Mouse (Mus musculus) CH12.LX (cell line): ENCODE measurements at regions not wholly inside any gene's neighbourhood (a gene's known extent, or its start where the extent isn't known, plus 50 kb on each side); places are given as distances from the start of the nearest gene placed in this dataset.

Experiments used
- DNase-seq: peaks from one replicate; pipeline ENCODE4 v3.0.0-alpha.2; 2013; ENCODE audit errors: extremely low read depth
- H3K27ac ChIP-seq: 2 replicates; pipeline ENCODE4 v1.5.1; 2012; ENCODE audit warnings: low read depth, mild to moderate bottlenecking, control low read depth, moderate library complexity; ENCODE audit not compliant: insufficient read depth
- H3K27me3 ChIP-seq: replicated peaks from 2 replicates; pipeline ENCODE3; 2012; ENCODE audit warnings: inconsistent platforms
- H3K36me3 ChIP-seq, 2 experiments: replicated peaks in 1 of 2; 2 replicates each; pipeline versions ENCODE3 to v1.6.1; 2012; ENCODE audit warnings: inconsistent platforms in 1 of 2, low read length in 1 of 2, mild to moderate bottlenecking in 1 of 2, mixed read lengths in 1 of 2, moderate library complexity in 1 of 2; ENCODE audit not compliant: control insufficient read depth in 1 of 2, insufficient read depth in 1 of 2
- H3K4me1 ChIP-seq, 2 experiments: 2 replicates each; pipeline ENCODE4 v1.6.1; 2012; ENCODE audit warnings: inconsistent platforms in 1 of 2, moderate library complexity in 1 of 2; ENCODE audit not compliant: insufficient read depth in 2 of 2, control insufficient read depth in 1 of 2
- H3K4me2 ChIP-seq: 2 replicates; pipeline ENCODE4 v1.6.1; 2012; ENCODE audit warnings: low read depth, mild to moderate bottlenecking, control low read depth; ENCODE audit not compliant: poor library complexity, insufficient read depth, severe bottlenecking
- H3K4me3 ChIP-seq, 3 experiments: fragments of 150-350 bp in 1 of 3; sonication (generic) in 1 of 3; replicated peaks in 1 of 3; 2 replicates each; pipeline versions ENCODE3 to v1.5.1; 2011 to 2012; ENCODE audit warnings: low read depth in 2 of 3, low read length in 2 of 3, mild to moderate bottlenecking in 2 of 3, moderate library complexity in 2 of 3, control low read depth in 1 of 3, improper control_type of control experiment in 1 of 3, inconsistent platforms in 1 of 3, mixed read lengths in 1 of 3; ENCODE audit not compliant: poor library complexity in 1 of 3
- H3K79me2 ChIP-seq: replicated peaks from 2 replicates; pipeline ENCODE4 v1.6.1; 2012; ENCODE audit warnings: mild to moderate bottlenecking, moderate library complexity; ENCODE audit not compliant: control insufficient read depth, poor library complexity, insufficient read depth, severe bottlenecking; ENCODE audit errors: extremely low read depth
- H3K9ac ChIP-seq: 2 replicates; pipeline ENCODE4 v1.6.1; 2012; ENCODE audit warnings: low read depth, mild to moderate bottlenecking, control low read depth, moderate library complexity; ENCODE audit not compliant: insufficient read depth
- H3K9me3 ChIP-seq: replicated peaks from 2 replicates; pipeline ENCODE3; 2012; ENCODE audit warnings: low read length, inconsistent platforms, mixed read lengths
- CTCF ChIP-seq, 2 experiments: IDR thresholded peaks in 1 of 2; conservative IDR thresholded peaks in 1 of 2; 2 replicates each; pipeline ENCODE4 v1.5.1; 2011 to 2012; ENCODE audit warnings: low read depth in 2 of 2, low read length in 2 of 2, improper control_type of control experiment in 1 of 2, inconsistent platforms in 1 of 2, mild to moderate bottlenecking in 1 of 2, moderate library complexity in 1 of 2
- EP300 ChIP-seq: IDR thresholded peaks from 2 replicates; pipeline ENCODE4 v1.6.1; 2011; ENCODE audit warnings: low read length, improper control_type of control experiment
- GABPA ChIP-seq: IDR thresholded peaks from 2 replicates; pipeline ENCODE4 v1.6.1; 2012; ENCODE audit warnings: low read depth, low read length, improper control_type of control experiment, inconsistent platforms; ENCODE audit not compliant: insufficient replicate concordance
- IRF4 ChIP-seq: IDR thresholded peaks from 2 replicates; pipeline ENCODE4 v1.6.1; 2014; ENCODE audit warnings: low read depth, mild to moderate bottlenecking, inconsistent platforms, low read length, improper control_type of control experiment
- JUND ChIP-seq: conservative IDR thresholded peaks from 2 replicates; pipeline ENCODE4 v1.6.1; 2011; ENCODE audit warnings: low read depth, low read length, improper control_type of control experiment
- MAFK ChIP-seq: IDR thresholded peaks from 2 replicates; pipeline ENCODE4 v1.6.1; 2011; ENCODE audit warnings: low read length, improper control_type of control experiment; ENCODE audit not compliant: insufficient replicate concordance
- MEF2A ChIP-seq: IDR thresholded peaks from 2 replicates; pipeline ENCODE4 v1.6.1; 2014; ENCODE audit warnings: low read depth, mild to moderate bottlenecking, inconsistent platforms, low read length, improper control_type of control experiment, borderline replicate concordance
- MXI1 ChIP-seq: IDR thresholded peaks from 2 replicates; pipeline ENCODE4 v1.6.1; 2011; ENCODE audit warnings: mild to moderate bottlenecking, low read depth, low read length, improper control_type of control experiment
- MYC ChIP-seq: IDR thresholded peaks from 2 replicates; pipeline ENCODE4 v1.6.1; 2011; ENCODE audit warnings: low read depth, mild to moderate bottlenecking, improper control_type of control experiment, low read length
- POLR2A ChIP-seq: IDR thresholded peaks from 2 replicates; pipeline ENCODE4 v1.6.1; 2011; ENCODE audit warnings: low read depth, mild to moderate bottlenecking, improper control_type of control experiment, low read length
- RAD21 ChIP-seq: IDR thresholded peaks from 2 replicates; pipeline ENCODE4 v1.6.1; 2011; ENCODE audit warnings: low read depth, mild to moderate bottlenecking, low read length, improper control_type of control experiment, moderate library complexity
- SMC3 ChIP-seq: IDR thresholded peaks from 2 replicates; pipeline ENCODE4 v1.6.1; 2011; ENCODE audit warnings: low read depth, low read length, improper control_type of control experiment
- USF2 ChIP-seq: conservative IDR thresholded peaks from 2 replicates; pipeline ENCODE4 v1.6.1; 2011; ENCODE audit warnings: low read depth, low read length, improper control_type of control experiment
- ZKSCAN1 ChIP-seq: IDR thresholded peaks from 2 replicates; pipeline ENCODE4 v1.6.1; 2012; ENCODE audit warnings: low read depth, inconsistent platforms, low read length, improper control_type of control experiment, borderline replicate concordance
- ZNF384 ChIP-seq: IDR thresholded peaks from 2 replicates; pipeline ENCODE4 v1.6.1; 2012; ENCODE audit warnings: low read depth, low read length, improper control_type of control experiment, inconsistent platforms
- dilution Hi-C: fragments of 300-500 bp; cut with MboI; formaldehyde crosslinking; loops from 2 replicates; pipeline ENCODE4 v1.14.3; 2020; ENCODE audit warnings: low sequenced_read_pairs; ENCODE audit not compliant: extremely low pct_unique_long_range_greater_than_20kb, extremely low pct_ligation_motif_present
- in situ Hi-C: fragments of 300-500 bp; cut with MboI; formaldehyde crosslinking; loops from 3 replicates; pipeline ENCODE4 v1.14.3; 2019; ENCODE audit warnings: low sequenced_read_pairs, low pct_ligation_motif_present, low pct_unique_long_range_greater_than_20kb, mixed read lengths

- no peaks in the 10 kb centered on the region for H3K79me2 ChIP-seq
- H3K36me3 ChIP-seq = no peaks in the 10 kb centered on the region
- H3K4me1 ChIP-seq = no peaks in the 10 kb centered on the region
- no peak overlapping the region for H3K4me2 ChIP-seq
- H3K4me3 ChIP-seq = no peak overlapping the region
- dilution Hi-C loops (no loop called here), in situ Hi-C loops (no loop called here)
- H3K27me3 ChIP-seq = peaks cover 9% of the 10 kb centered on the region
- TF ChIP-seq JUND = no peak
- TF ChIP-seq MAFK = no peak
- TF ChIP-seq MEF2A = no peak
- no peak for TF ChIP-seq GABPA
- H3K27ac ChIP-seq = no peak overlapping the region
- DNase-seq = no peak
- no peak overlapping the region for H3K9ac ChIP-seq
- H3K9me3 ChIP-seq = no peaks in the 10 kb centered on the region
Measured at GRCm38 (mm10) chr16:57823329-57823728, 68.8 kb upstream of the Col8a1 start.

- dilution Hi-C loops = no loop called here
- H3K4me1 ChIP-seq = no peaks in the 10 kb centered on the region
- in situ Hi-C loops = no loop called here
- no peak overlapping the region for H3K27ac ChIP-seq
- peaks cover 4% of the 10 kb centered on the region for H3K27me3 ChIP-seq
- TF ChIP-seq ZKSCAN1 (no peak), ZNF384 (no peak), MYC (no peak), IRF4 (no peak), RAD21 (no peak), JUND (no peak), POLR2A (no peak), CTCF (conservative IDR thresholded peaks at IDR 0.05 in 1 of 2, IDR thresholded peaks at IDR 0.05 in 1 of 2; ENCODE audit: low read depth in 2 of 2, low read length in 2 of 2) (no peak), MXI1 (no peak), SMC3 (no peak)
- TF ChIP-seq, all 38 proteins: peak for 0
- no peaks in the 10 kb centered on the region for H3K9me3 ChIP-seq
- no peaks in the 10 kb centered on the region for H3K79me2 ChIP-seq
- no peak overlapping the region for H3K4me2 ChIP-seq
- no peak for DNase-seq
- no peak overlapping the region for H3K4me3 ChIP-seq
- no peaks in the 10 kb centered on the region for H3K36me3 ChIP-seq
- no peak overlapping the region for H3K9ac ChIP-seq
Measured at GRCm38 (mm10) chr16:57845416-57845815, 90.9 kb upstream of the Col8a1 start.

- Histone ChIP-seq H3K79me2 (no peaks in the 10 kb centered on the region), H3K27ac (no peak overlapping the region), H3K4me1 (no peaks in the 10 kb centered on the region), H3K27me3 (peaks cover 4% of the 10 kb centered on the region), H3K9me3 (no peaks in the 10 kb centered on the region), H3K9ac (no peak overlapping the region), H3K4me2 (no peak overlapping the region), H3K4me3 (no peak overlapping the region), H3K36me3 (no peaks in the 10 kb centered on the region)
- dilution Hi-C loops = no loop called here
- TF ChIP-seq USF2 (no peak), MXI1 (no peak), EP300 (no peak)
- in situ Hi-C loops = no loop called here
- no peak for DNase-seq
Measured at GRCm38 (mm10) chr16:57846386-57846785, 91.8 kb upstream of the Col8a1 start.
